Mouse (Mus musculus) liver, embryonic 14.5 days (tissue): ENCODE data around the gene Scly. TPM values are rescaled to one million over a fixed set of nuclear protein-coding genes. Genes with fewer than 3 reads are reported as not detected.

Experiments
- ATAC-seq: fragments of 200-750 bp; cut with Nextera tagmentation; 2 replicates; pipeline ENCODE4 v1.8.0; 2017; ENCODE audit warnings: moderate number of reproducible peaks, mild to moderate bottlenecking, moderate library complexity; ENCODE audit not compliant: insufficient read depth
- DNase-seq, 3 experiments: peaks; one replicate each; pipeline ENCODE4 v3.0.0-alpha.2; 2012 to 2013; ENCODE audit warnings: low read depth in 3 of 3, low spot score in 3 of 3
- H3K27ac ChIP-seq: fragments of 300-500 bp; sonication (generic); 2 replicates; pipeline ENCODE4 v1.5.1; 2014; ENCODE audit warnings: moderate library complexity, mild to moderate bottlenecking, control low read depth, inconsistent platforms
- H3K27me3 ChIP-seq: fragments of 300-500 bp; sonication (generic); 2 replicates; pipeline ENCODE4 v1.6.1; 2014; ENCODE audit warnings: mild to moderate bottlenecking, low read length, moderate library complexity; ENCODE audit not compliant: control insufficient read depth, insufficient read depth
- H3K36me3 ChIP-seq: fragments of 300-500 bp; sonication (generic); replicated peaks from 2 replicates; pipeline ENCODE4 v1.6.1; 2014; ENCODE audit warnings: low read depth; ENCODE audit not compliant: control insufficient read depth, insufficient read depth
- H3K4me1 ChIP-seq, 2 experiments: fragments of 200-500 bp in 1 of 2; fragments of 300-500 bp in 1 of 2; sonication (generic) in 1 of 2; replicated peaks; 2 replicates each; pipeline ENCODE4 v1.6.1; 2012 to 2014; ENCODE audit warnings: antibody characterized with exemption in 1 of 2, inconsistent platforms in 1 of 2, low read length in 1 of 2; ENCODE audit not compliant: control insufficient read depth in 2 of 2, insufficient read depth in 2 of 2
- H3K4me2 ChIP-seq: fragments of 300-500 bp; sonication (generic); 2 replicates; pipeline ENCODE4 v1.6.1; 2014; ENCODE audit warnings: low read depth, mild to moderate bottlenecking, control low read depth, moderate library complexity
- H3K4me3 ChIP-seq, 2 experiments: fragments of 200-500 bp in 1 of 2; fragments of 300-500 bp in 1 of 2; sonication (generic) in 1 of 2; 2 replicates each; pipeline ENCODE4 v1.5.1; 2012 to 2014; ENCODE audit warnings: low read depth in 2 of 2, low read length in 2 of 2, mild to moderate bottlenecking in 2 of 2, control low read depth in 1 of 2, inconsistent platforms in 1 of 2, moderate library complexity in 1 of 2; ENCODE audit not compliant: insufficient read depth in 1 of 2
- H3K9ac ChIP-seq: fragments of 300-500 bp; sonication (generic); replicated peaks from 2 replicates; pipeline ENCODE4 v1.6.1; 2014; ENCODE audit warnings: mild to moderate bottlenecking, control low read depth, moderate library complexity
- H3K9me3 ChIP-seq: fragments of 300-500 bp; sonication (generic); 2 replicates; pipeline ENCODE4 v1.6.1; 2016; ENCODE audit warnings: low read length, mixed read lengths; ENCODE audit not compliant: control insufficient read depth
- CTCF ChIP-seq: IDR thresholded peaks from 2 replicates; pipeline ENCODE4 v1.5.1; 2016; ENCODE audit warnings: antibody characterized with exemption, low read depth, control low read depth
- EP300 ChIP-seq: IDR thresholded peaks from 2 replicates; pipeline ENCODE4 v1.6.1; 2016; ENCODE audit warnings: antibody characterized with exemption, low read depth
- WGBS: fragments of 180-500 bp; shearing (Covaris S2); extraction: QIAGEN DNeasy Blood & Tissue Kit; methylation state at CpG from one replicate; pipeline ENCODE4 v1.1.7; 2014; ENCODE audit not compliant: insufficient replicate concordance; 5-methylcytosine and 5-hydroxymethylcytosine counted together
- polyA plus RNA-seq, 2 experiments: library from polyadenylated mRNA; depleted of rRNA in 1 of 2; stranded (reverse) in 1 of 2; unstranded in 1 of 2; fragments of >200 nt; fragmentation: Nextera tagmentation in 1 of 2; extraction: Ambion mirVana in 1 of 2; gene quantifications; 2 replicates each; pipeline versions ENCODE4 v1.2.1 to v1.2.3; 2012 to 2014

Gene Scly
- polyA plus RNA-seq, 2 experiments, result 21.0 TPM

DNA sequence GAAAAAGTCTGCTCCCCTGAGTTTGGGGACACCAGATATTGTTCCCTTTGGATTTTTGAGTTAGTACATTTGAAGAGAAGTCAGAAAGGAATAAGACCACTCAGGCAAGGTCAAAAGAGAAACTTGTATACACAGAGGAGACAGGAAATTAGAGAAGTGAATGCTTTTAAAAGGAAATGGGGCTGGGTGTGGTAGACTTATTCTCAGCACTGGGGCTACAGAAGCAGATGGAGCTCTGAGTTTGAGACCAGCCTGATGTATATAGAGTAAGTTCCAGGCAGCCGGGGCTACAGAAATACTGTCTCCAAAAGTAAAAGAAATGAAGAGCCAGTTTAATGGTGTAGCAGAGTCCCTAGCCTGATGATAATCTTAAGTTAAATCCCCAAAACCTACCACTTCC lies 15.6 kb upstream of the Scly start:
- DNase-seq, result no peak
- no peak overlapping the region for H3K4me3 ChIP-seq
- H3K27me3 ChIP-seq, result no peaks in the 10 kb centered on the region
- no peak overlapping the region for H3K9ac ChIP-seq
- H3K9me3 ChIP-seq, result no peaks in the 10 kb centered on the region
- no peak for TF ChIP-seq CTCF
- TF ChIP-seq EP300, result no peak
- no peak for ATAC-seq
- H3K4me2 ChIP-seq, result no peak overlapping the region
- peaks cover 32% of the 10 kb centered on the region for H3K36me3 ChIP-seq
- no peak overlapping the region for H3K27ac ChIP-seq
- 89% methylated on average over 1 of the region's 1 CpGs for WGBS
- H3K4me1 ChIP-seq, result peaks cover 4 to 11% of the 10 kb centered on the region in 2 experiments; a peak in 3 of 4 replicates

- no peaks in the 10 kb centered on the region for H3K4me1 ChIP-seq
- WGBS, result 81% methylated on average over 1 of the region's 1 CpGs
- no peaks in the 10 kb centered on the region for H3K27me3 ChIP-seq
- ATAC-seq (no peak), DNase-seq (no peak)
- no peak for TF ChIP-seq EP300
- TF ChIP-seq CTCF, result no peak
- no peak overlapping the region for H3K27ac ChIP-seq
- no peak overlapping the region for H3K4me3 ChIP-seq
- no peaks in the 10 kb centered on the region for H3K9me3 ChIP-seq
- no peak overlapping the region for H3K9ac ChIP-seq
- H3K4me2 ChIP-seq, result no peak overlapping the region
- peaks cover 16% of the 10 kb centered on the region for H3K36me3 ChIP-seq
Observed at GRCm38 (mm10) chr1:91289375-91289774, 8.8 kb upstream of the Scly start.

- Histone ChIP-seq H3K9me3 (no peaks in the 10 kb centered on the region), H3K4me1 (no peaks in the 10 kb centered on the region), H3K4me3 (no peak overlapping the region), H3K36me3 (peaks cover 2% of the 10 kb centered on the region; the same call in 1 of the 2 replicates), H3K9ac (no peak overlapping the region), H3K4me2 (no peak overlapping the region), H3K27ac (no peak overlapping the region), H3K27me3 (no peaks in the 10 kb centered on the region)
- ATAC-seq (no peak), DNase-seq (no peak)
- no peak for TF ChIP-seq EP300
- no peak for TF ChIP-seq CTCF
- 85% methylated on average over 11 of the region's 11 CpGs for WGBS
Observed at GRCm38 (mm10) chr1:91292101-91292825, 5.9 kb upstream of the Scly start.

DNA sequence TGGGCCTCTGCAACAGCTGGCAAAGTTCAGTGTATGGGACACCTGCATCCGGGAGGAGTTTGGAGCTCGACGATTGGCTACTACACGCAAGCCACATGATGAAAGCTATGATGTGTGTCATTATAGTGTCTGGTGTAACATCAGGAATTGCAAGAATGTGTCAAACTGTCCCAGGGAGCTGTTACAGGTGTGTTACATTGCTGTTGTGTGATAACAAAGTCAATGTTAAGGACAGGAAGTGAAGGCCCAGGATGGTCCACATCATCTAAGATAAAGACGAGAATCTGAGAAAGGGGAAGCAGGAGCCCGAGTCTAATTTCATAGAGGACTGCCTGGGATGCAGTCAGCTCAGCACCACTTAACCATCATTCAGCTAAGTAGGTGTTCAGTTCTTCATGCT lies 2.6 kb upstream of the Scly start:
- ATAC-seq, result no peak
- no peak for DNase-seq
- Histone ChIP-seq H3K9ac (no peak overlapping the region), H3K4me1 (peaks cover 16 to 19% of the 10 kb centered on the region in 2 experiments), H3K27ac (no peak overlapping the region), H3K36me3 (no peaks in the 10 kb centered on the region), H3K9me3 (no peaks in the 10 kb centered on the region), H3K4me2 (no peak overlapping the region), H3K27me3 (no peaks in the 10 kb centered on the region), H3K4me3 (no peak overlapping the region)
- WGBS, result 62% methylated on average over 6 of the region's 6 CpGs
- TF ChIP-seq EP300 (no peak), CTCF (no peak)

GRCm38 (mm10) chr1:91299026-91299706 lies 1.0 kb downstream of the Scly start:
- no peaks in the 10 kb centered on the region for H3K27me3 ChIP-seq
- H3K4me2 ChIP-seq, result peak overlapping the region; percentile 97
- peak overlapping the region; percentile 37 for H3K27ac ChIP-seq
- no peak for TF ChIP-seq CTCF
- no peak for TF ChIP-seq EP300
- 52% methylated on average over 13 of the region's 13 CpGs for WGBS
- DNase-seq (no peak), ATAC-seq (no peak)
- H3K4me3 ChIP-seq, result peak overlapping the region; percentile 81 to 89
- H3K36me3 ChIP-seq, result peaks cover 9% of the 10 kb centered on the region
- no peaks in the 10 kb centered on the region for H3K9me3 ChIP-seq
- H3K9ac ChIP-seq, result peak overlapping the region; percentile 69
- peaks cover 19 to 34% of the 10 kb centered on the region in 2 experiments for H3K4me1 ChIP-seq
